Mouse (Mus musculus): ENCODE measurements around the gene As3mt. TPM values are rescaled to one million over a fixed set of nuclear protein-coding genes. Genes with fewer than 3 reads are reported as not detected.
"Not testable (repeated sequence)": the region's sequence is repeated elsewhere in the genome, so short reads cannot be mapped to it uniquely, and the experiment has no call there.

Gene As3mt
- polyA plus RNA-seq, 1 experiment = 8.5 TPM

GRCm38 (mm10) chr19:46727945-46728540, 20.8 kb downstream of the As3mt start:
- no peak overlapping the region for H3K27ac ChIP-seq (ENCODE audit: control insufficient read depth, insufficient read depth, low read depth, low read length, poor library complexity)
- WGBS = 52% methylated on average over 11 of the region's 11 CpGs
- TF ChIP-seq POLR2A (IDR thresholded peaks at IDR 0.05; ENCODE audit: borderline replicate concordance, control insufficient read depth, low read depth, low read length) = no peak
- no peak for TF ChIP-seq CTCF (IDR thresholded peaks at IDR 0.05; ENCODE audit: control insufficient read depth, insufficient read depth, low read length)

GRCm38 (mm10) chr19:46728909-46729308, 21.7 kb downstream of the As3mt start:
- no peak overlapping the region for H3K27ac ChIP-seq (ENCODE audit: control insufficient read depth, insufficient read depth, low read depth, low read length, poor library complexity)
- WGBS = 66% methylated on average over 3 of the region's 3 CpGs
- H3K4me1 ChIP-seq (ENCODE audit: control insufficient read depth, insufficient read depth, low read length) = peaks cover 1% of the 10 kb centered on the region
- no peak overlapping the region for H3K4me3 ChIP-seq (replicated peaks; ENCODE audit: control insufficient read depth, low read depth, low read length)
- TF ChIP-seq POLR2A (IDR thresholded peaks at IDR 0.05; ENCODE audit: borderline replicate concordance, control insufficient read depth, low read depth, low read length) (no peak), CTCF (IDR thresholded peaks at IDR 0.05; ENCODE audit: control insufficient read depth, insufficient read depth, low read length) (no peak)

More at GRCm38 (mm10) chr19:46727945-46728540, 20.8 kb downstream of the As3mt start:
- Histone ChIP-seq H3K4me1 (ENCODE audit: control insufficient read depth, insufficient read depth, low read length) (peaks cover 1% of the 10 kb centered on the region), H3K4me3 (replicated peaks; ENCODE audit: control insufficient read depth, low read depth, low read length) (no peak overlapping the region)

GRCm38 (mm10) chr19:46731351-46731750, 24.1 kb downstream of the As3mt start:
- peaks cover 1% of the 10 kb centered on the region for H3K4me1 ChIP-seq (ENCODE audit: control insufficient read depth, insufficient read depth, low read length)
- no peak for TF ChIP-seq POLR2A (IDR thresholded peaks at IDR 0.05; ENCODE audit: borderline replicate concordance, control insufficient read depth, low read depth, low read length)
- no peak for TF ChIP-seq CTCF (IDR thresholded peaks at IDR 0.05; ENCODE audit: control insufficient read depth, insufficient read depth, low read length)
- no peak overlapping the region for H3K27ac ChIP-seq (ENCODE audit: control insufficient read depth, insufficient read depth, low read depth, low read length, poor library complexity)
- 88% methylated on average over 10 of the region's 10 CpGs for WGBS
- H3K4me3 ChIP-seq (replicated peaks; ENCODE audit: control insufficient read depth, low read depth, low read length) = no peak overlapping the region

GRCm38 (mm10) chr19:46732673-46733072, 25.4 kb downstream of the As3mt start:
- H3K4me3 ChIP-seq (replicated peaks; ENCODE audit: control insufficient read depth, low read depth, low read length); H3K27ac ChIP-seq (ENCODE audit: control insufficient read depth, insufficient read depth, low read depth, low read length, poor library complexity); H3K4me1 ChIP-seq (ENCODE audit: control insufficient read depth, insufficient read depth, low read length): not testable (repeated sequence)
- 78% methylated on average over 5 of the region's 5 CpGs for WGBS

- H3K27ac ChIP-seq (ENCODE audit: control insufficient read depth, insufficient read depth, low read depth, low read length, poor library complexity) = no peak overlapping the region
- TF ChIP-seq POLR2A (IDR thresholded peaks at IDR 0.05; ENCODE audit: borderline replicate concordance, control insufficient read depth, low read depth, low read length) (no peak), CTCF (IDR thresholded peaks at IDR 0.05; ENCODE audit: control insufficient read depth, insufficient read depth, low read length) (no peak)
- no peaks in the 10 kb centered on the region; the same call in 1 of the 2 replicates for H3K4me1 ChIP-seq (ENCODE audit: control insufficient read depth, insufficient read depth, low read length)
- H3K4me3 ChIP-seq (replicated peaks; ENCODE audit: control insufficient read depth, low read depth, low read length) = no peak overlapping the region
- 84% methylated on average over 7 of the region's 7 CpGs for WGBS
Observed at GRCm38 (mm10) chr19:46733626-46734025, 26.4 kb downstream of the As3mt start.

GRCm38 (mm10) chr19:46735241-46735640, 28.0 kb downstream of the As3mt start:
- no peak for TF ChIP-seq POLR2A (IDR thresholded peaks at IDR 0.05; ENCODE audit: borderline replicate concordance, control insufficient read depth, low read depth, low read length)
- no peak for TF ChIP-seq CTCF (IDR thresholded peaks at IDR 0.05; ENCODE audit: control insufficient read depth, insufficient read depth, low read length)
- no peak overlapping the region for H3K27ac ChIP-seq (ENCODE audit: control insufficient read depth, insufficient read depth, low read depth, low read length, poor library complexity)
- no peaks in the 10 kb centered on the region for H3K4me1 ChIP-seq (ENCODE audit: control insufficient read depth, insufficient read depth, low read length)
- 59% methylated on average over 5 of the region's 5 CpGs for WGBS
- no peak overlapping the region for H3K4me3 ChIP-seq (replicated peaks; ENCODE audit: control insufficient read depth, low read depth, low read length)

- 56% methylated on average over 7 of the region's 7 CpGs for WGBS
Observed at GRCm38 (mm10) chr19:46737106-46737505, 29.8 kb downstream of the As3mt start.

GRCm38 (mm10) chr19:46740341-46741008, 33.2 kb downstream of the As3mt start:
- no peak for TF ChIP-seq POLR2A (IDR thresholded peaks at IDR 0.05; ENCODE audit: borderline replicate concordance, control insufficient read depth, low read depth, low read length)
- TF ChIP-seq CTCF (IDR thresholded peaks at IDR 0.05; ENCODE audit: control insufficient read depth, insufficient read depth, low read length) = peak; percentile 49
- 55% methylated on average over 7 of the region's 7 CpGs for whole genome bisulfite sequencing
- no peak overlapping the region for H3K27ac ChIP-seq (ENCODE audit: control insufficient read depth, insufficient read depth, low read depth, low read length, poor library complexity)
- H3K4me1 ChIP-seq (ENCODE audit: control insufficient read depth, insufficient read depth, low read length) = no peaks in the 10 kb centered on the region
- H3K4me3 ChIP-seq (replicated peaks; ENCODE audit: control insufficient read depth, low read depth, low read length) = no peak overlapping the region

More at GRCm38 (mm10) chr19:46737106-46737505, 29.8 kb downstream of the As3mt start:
- no peak overlapping the region for H3K4me3 ChIP-seq (replicated peaks; ENCODE audit: control insufficient read depth, low read depth, low read length)
- H3K4me1 ChIP-seq (ENCODE audit: control insufficient read depth, insufficient read depth, low read length) = no peaks in the 10 kb centered on the region
- H3K27ac ChIP-seq (ENCODE audit: control insufficient read depth, insufficient read depth, low read depth, low read length, poor library complexity) = no peak overlapping the region
- TF ChIP-seq POLR2A (IDR thresholded peaks at IDR 0.05; ENCODE audit: borderline replicate concordance, control insufficient read depth, low read depth, low read length) (no peak), CTCF (IDR thresholded peaks at IDR 0.05; ENCODE audit: control insufficient read depth, insufficient read depth, low read length) (no peak)
